Mouse (Mus musculus) 3134 (cell line): ENCODE measurements around the gene Cirbp.
"Not testable (repeated sequence)": the region's sequence is repeated elsewhere in the genome, so short reads cannot be mapped to it uniquely, and the experiment has no call there.

ENCODE experiments used
- DNase-seq: peaks from one replicate; pipeline ENCODE4 v3.0.0-alpha.2; 2011; ENCODE audit warnings: low spot score; ENCODE audit not compliant: insufficient read length; ENCODE audit errors: extremely low read depth

The Cirbp gene

GRCm38 (mm10) chr10:80204055-80204454 lies 38.3 kb downstream of the Cirbp start:
- no peak for DNase-seq

- DNase-seq = no peak
Measured at GRCm38 (mm10) chr10:80207201-80207600, 41.4 kb downstream of the Cirbp start.

- DNase-seq = no peak
Measured at GRCm38 (mm10) chr10:80207676-80208075, 41.9 kb downstream of the Cirbp start.

GRCm38 (mm10) chr10:80208248-80208647 lies 42.5 kb downstream of the Cirbp start:
- no peak for DNase-seq

- no peak for DNase-seq
Measured at GRCm38 (mm10) chr10:80208841-80209371, 43.1 kb downstream of the Cirbp start.

GRCm38 (mm10) chr10:80211547-80212103 lies 45.8 kb downstream of the Cirbp start:
- not testable (repeated sequence) for DNase-seq

GRCm38 (mm10) chr10:80215048-80215772 lies 49.4 kb downstream of the Cirbp start:
- no peak for DNase-seq

- no peak for DNase-seq
Measured at GRCm38 (mm10) chr10:80220676-80221075, 54.9 kb downstream of the Cirbp start.
